Mouse (Mus musculus): Measurements from ENCODE around the gene Tmem238.

- no peak for TF ChIP-seq POLR2A (IDR thresholded peaks at IDR 0.05; ENCODE audit: extremely low read depth, insufficient read depth, low read length)
- TF ChIP-seq CTCF (IDR thresholded peaks at IDR 0.05; ENCODE audit: extremely low read depth, insufficient read depth, low read length), result no peak
Measured at GRCm38 (mm10) chr7:4837639-4838038, 48.2 kb upstream of the Tmem238 start.
